Mouse (Mus musculus): ENCODE measurements around the gene Fancc. TPM values are rescaled to one million over a fixed set of nuclear protein-coding genes. Genes with fewer than 3 reads are reported as not detected.

Gene Fancc
- polyA plus RNA-seq, 1 experiment from 2014 or later, result 23.7 TPM

GRCm38 (mm10) chr13:63507001-63507556 is 10.0 kb upstream of the Fancc start:
- peaks cover 2% of the 10 kb centered on the region; the same call in 1 of the 2 replicates for H3K4me1 ChIP-seq (ENCODE audit: control insufficient read depth, insufficient read depth, low read length)
- no peak overlapping the region for H3K4me2 ChIP-seq
- H3K27me3 ChIP-seq (ENCODE audit: control insufficient read depth, insufficient read depth, low read length), result no peaks in the 10 kb centered on the region
- H3K27ac ChIP-seq (ENCODE audit: low read depth, low read length), result no peak overlapping the region
- H3K9me3 ChIP-seq (ENCODE audit: control insufficient read depth, low read length), result peaks cover 3% of the 10 kb centered on the region; the same call in 1 of the 2 replicates
- DNase-seq (ENCODE audit: low spot score, missing footprints) (no peak), ATAC-seq (ENCODE audit: low FRiP score) (no peak)
- peaks cover 35% of the 10 kb centered on the region for H3K36me3 ChIP-seq (ENCODE audit: control insufficient read depth, insufficient read depth, low read length)
- H3K9ac ChIP-seq (ENCODE audit: low read length), result no peak overlapping the region
- WGBS, result 90% methylated on average over 6 of the region's 6 CpGs
- no peak overlapping the region for H3K4me3 ChIP-seq (ENCODE audit: low read depth, low read length)

- H3K4me2 ChIP-seq, result no peak overlapping the region
- no peak overlapping the region for H3K9ac ChIP-seq (ENCODE audit: low read length)
- no peak overlapping the region for H3K4me3 ChIP-seq (ENCODE audit: low read depth, low read length)
- peaks cover 3% of the 10 kb centered on the region; the same call in 1 of the 2 replicates for H3K9me3 ChIP-seq (ENCODE audit: control insufficient read depth, low read length)
- DNase-seq (ENCODE audit: low spot score, missing footprints) (no peak), ATAC-seq (ENCODE audit: low FRiP score) (no peak)
- H3K27me3 ChIP-seq (ENCODE audit: control insufficient read depth, insufficient read depth, low read length), result no peaks in the 10 kb centered on the region
- no peaks in the 10 kb centered on the region for H3K4me1 ChIP-seq (ENCODE audit: control insufficient read depth, insufficient read depth, low read length)
- H3K27ac ChIP-seq (ENCODE audit: low read depth, low read length), result no peak overlapping the region
- peaks cover 28% of the 10 kb centered on the region for H3K36me3 ChIP-seq (ENCODE audit: control insufficient read depth, insufficient read depth, low read length)
- 80% methylated on average over 1 of the region's 1 CpGs for WGBS
Measured at GRCm38 (mm10) chr13:63506364-63506763, 9.3 kb upstream of the Fancc start.

GRCm38 (mm10) chr13:63502391-63502790 is 5.3 kb upstream of the Fancc start:
- Histone ChIP-seq H3K27ac (ENCODE audit: low read depth, low read length) (no peak overlapping the region), H3K9ac (ENCODE audit: low read length) (no peak overlapping the region), H3K36me3 (ENCODE audit: control insufficient read depth, insufficient read depth, low read length) (no peaks in the 10 kb centered on the region), H3K4me3 (ENCODE audit: low read depth, low read length) (no peak overlapping the region), H3K27me3 (ENCODE audit: control insufficient read depth, insufficient read depth, low read length) (no peaks in the 10 kb centered on the region), H3K9me3 (ENCODE audit: control insufficient read depth, low read length) (no peaks in the 10 kb centered on the region), H3K4me2 (no peak overlapping the region), H3K4me1 (ENCODE audit: control insufficient read depth, insufficient read depth, low read length) (no peaks in the 10 kb centered on the region)
- peak; percentile 61 for DNase-seq (ENCODE audit: low spot score, missing footprints)
- no peak for ATAC-seq (ENCODE audit: low FRiP score)
- 87% methylated on average over 2 of the region's 2 CpGs for WGBS

GRCm38 (mm10) chr13:63499489-63499888 is 2.4 kb upstream of the Fancc start:
- WGBS, result 87% methylated on average over 2 of the region's 2 CpGs
- Histone ChIP-seq H3K4me2 (no peak overlapping the region), H3K27me3 (ENCODE audit: control insufficient read depth, insufficient read depth, low read length) (no peaks in the 10 kb centered on the region), H3K27ac (ENCODE audit: low read depth, low read length) (no peak overlapping the region), H3K36me3 (ENCODE audit: control insufficient read depth, insufficient read depth, low read length) (no peaks in the 10 kb centered on the region), H3K4me3 (ENCODE audit: low read depth, low read length) (no peak overlapping the region), H3K4me1 (ENCODE audit: control insufficient read depth, insufficient read depth, low read length) (peaks cover 10% of the 10 kb centered on the region; the same call in 1 of the 2 replicates), H3K9ac (ENCODE audit: low read length) (no peak overlapping the region), H3K9me3 (ENCODE audit: control insufficient read depth, low read length) (no peaks in the 10 kb centered on the region)
- DNase-seq (ENCODE audit: low spot score, missing footprints) (peak; percentile 61), ATAC-seq (ENCODE audit: low FRiP score) (no peak)

GRCm38 (mm10) chr13:63487707-63488042 is 9.4 kb downstream of the Fancc start:
- no peaks in the 10 kb centered on the region for H3K36me3 ChIP-seq (ENCODE audit: control insufficient read depth, insufficient read depth, low read length)
- ATAC-seq (ENCODE audit: low FRiP score) (no peak), DNase-seq (ENCODE audit: low spot score, missing footprints) (peak; percentile 89)
- no peaks in the 10 kb centered on the region for H3K27me3 ChIP-seq (ENCODE audit: control insufficient read depth, insufficient read depth, low read length)
- H3K4me1 ChIP-seq (ENCODE audit: control insufficient read depth, insufficient read depth, low read length), result peaks cover 16% of the 10 kb centered on the region
- H3K27ac ChIP-seq (ENCODE audit: low read depth, low read length), result peak overlapping the region; percentile 64
- H3K9me3 ChIP-seq (ENCODE audit: control insufficient read depth, low read length), result no peaks in the 10 kb centered on the region
- H3K4me2 ChIP-seq, result no peak overlapping the region
- H3K4me3 ChIP-seq (ENCODE audit: low read depth, low read length), result no peak overlapping the region
- no peak overlapping the region for H3K9ac ChIP-seq (ENCODE audit: low read length)
- WGBS, result 36% methylated on average over 7 of the region's 7 CpGs

GRCm38 (mm10) chr13:63486791-63487706 is 10.0 kb downstream of the Fancc start:
- DNase-seq (ENCODE audit: low spot score, missing footprints) (peak; percentile 92), ATAC-seq (ENCODE audit: low FRiP score) (peak; percentile 91)
- H3K9me3 ChIP-seq (ENCODE audit: control insufficient read depth, low read length), result no peaks in the 10 kb centered on the region
- peak overlapping the region; percentile 64 for H3K27ac ChIP-seq (ENCODE audit: low read depth, low read length)
- H3K36me3 ChIP-seq (ENCODE audit: control insufficient read depth, insufficient read depth, low read length), result no peaks in the 10 kb centered on the region
- 7% methylated on average over 18 of the region's 18 CpGs for WGBS
- peak overlapping the region; percentile 24 for H3K4me2 ChIP-seq
- peak overlapping the region; percentile 6; the same call in 1 of the 2 replicates for H3K4me3 ChIP-seq (ENCODE audit: low read depth, low read length)
- peak overlapping the region; percentile 26; the same call in 1 of the 2 replicates for H3K9ac ChIP-seq (ENCODE audit: low read length)
- H3K4me1 ChIP-seq (ENCODE audit: control insufficient read depth, insufficient read depth, low read length), result peaks cover 16% of the 10 kb centered on the region
- no peaks in the 10 kb centered on the region for H3K27me3 ChIP-seq (ENCODE audit: control insufficient read depth, insufficient read depth, low read length)

DNA sequence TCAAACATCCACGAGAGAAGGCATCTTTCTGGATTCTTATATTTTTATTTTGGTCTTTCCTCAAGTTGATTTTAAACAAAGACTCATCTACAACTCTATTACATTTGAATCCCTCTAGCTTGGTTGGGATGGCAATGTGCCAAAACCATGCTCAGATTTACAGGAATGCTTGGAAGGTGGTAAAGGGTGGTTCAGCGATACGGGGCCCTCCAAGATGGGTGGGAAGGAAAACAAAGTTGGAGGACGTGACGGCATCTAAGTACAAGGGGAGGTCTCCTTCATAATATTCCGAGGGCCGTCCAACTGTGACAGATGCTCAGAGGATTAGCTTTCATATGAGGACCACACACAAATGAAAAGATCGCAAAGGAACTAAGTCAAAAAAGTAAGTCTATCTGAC is 21.7 kb downstream of the Fancc start:
- DNase-seq (ENCODE audit: low spot score, missing footprints) (no peak), ATAC-seq (ENCODE audit: low FRiP score) (no peak)
- no peak overlapping the region for H3K9ac ChIP-seq (ENCODE audit: low read length)
- H3K4me3 ChIP-seq (ENCODE audit: low read depth, low read length), result no peak overlapping the region
- WGBS, result 85% methylated on average over 8 of the region's 8 CpGs
- no peaks in the 10 kb centered on the region for H3K36me3 ChIP-seq (ENCODE audit: control insufficient read depth, insufficient read depth, low read length)
- no peaks in the 10 kb centered on the region for H3K27me3 ChIP-seq (ENCODE audit: control insufficient read depth, insufficient read depth, low read length)
- H3K9me3 ChIP-seq (ENCODE audit: control insufficient read depth, low read length), result no peaks in the 10 kb centered on the region
- H3K4me1 ChIP-seq (ENCODE audit: control insufficient read depth, insufficient read depth, low read length), result no peaks in the 10 kb centered on the region
- H3K27ac ChIP-seq (ENCODE audit: low read depth, low read length), result no peak overlapping the region
- H3K4me2 ChIP-seq, result no peak overlapping the region

DNA sequence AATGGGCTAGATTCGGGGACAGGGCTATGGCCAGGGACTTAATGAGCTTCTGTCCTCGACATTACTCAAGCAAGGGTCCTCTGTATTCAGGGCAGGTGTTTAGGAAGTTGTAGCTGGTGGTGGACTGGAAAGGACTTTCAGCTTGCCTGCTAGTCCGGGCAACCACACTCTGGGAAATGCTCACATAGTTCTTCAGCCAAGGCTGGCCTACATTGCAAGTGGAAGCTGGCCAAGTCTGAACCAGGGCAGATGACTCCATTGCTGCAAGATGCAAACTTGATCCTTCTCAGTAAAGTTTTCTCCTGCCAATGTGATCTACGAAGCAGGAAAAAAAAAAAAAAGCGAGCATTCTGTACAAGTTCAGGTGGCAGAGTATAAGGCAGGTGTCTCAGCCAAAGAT is 44.2 kb downstream of the Fancc start:
- Histone ChIP-seq H3K4me3 (ENCODE audit: low read depth, low read length) (no peak overlapping the region), H3K36me3 (ENCODE audit: control insufficient read depth, insufficient read depth, low read length) (no peaks in the 10 kb centered on the region), H3K27me3 (ENCODE audit: control insufficient read depth, insufficient read depth, low read length) (no peaks in the 10 kb centered on the region), H3K27ac (ENCODE audit: low read depth, low read length) (no peak overlapping the region), H3K4me2 (no peak overlapping the region), H3K4me1 (ENCODE audit: control insufficient read depth, insufficient read depth, low read length) (no peaks in the 10 kb centered on the region), H3K9ac (ENCODE audit: low read length) (no peak overlapping the region), H3K9me3 (ENCODE audit: control insufficient read depth, low read length) (no peaks in the 10 kb centered on the region)
- DNase-seq (ENCODE audit: low spot score, missing footprints), result no peak
- no peak for ATAC-seq (ENCODE audit: low FRiP score)
- WGBS, result 81% methylated on average over 5 of the region's 5 CpGs

DNA sequence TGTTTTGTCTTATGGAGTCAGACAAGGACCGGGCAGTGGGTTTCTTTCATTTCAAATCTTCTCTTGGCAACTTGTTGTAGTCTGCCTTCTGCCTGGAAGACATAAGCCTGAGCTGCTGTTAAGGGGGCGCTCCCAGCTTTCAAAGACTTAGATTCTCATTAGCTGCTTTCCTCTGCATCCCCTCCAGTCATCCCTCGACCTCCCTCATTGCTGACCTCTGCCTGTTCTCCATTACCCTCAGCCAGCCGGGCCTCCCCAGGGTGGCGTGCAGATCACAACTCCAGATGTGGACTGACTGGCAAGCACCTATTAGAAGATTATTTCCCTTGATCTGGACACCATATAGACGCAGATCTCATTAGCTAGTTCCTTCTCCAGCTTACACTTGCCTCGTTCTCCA is 45.9 kb downstream of the Fancc start:
- H3K27ac ChIP-seq (ENCODE audit: low read depth, low read length), result no peak overlapping the region
- no peak overlapping the region for H3K4me2 ChIP-seq
- H3K9me3 ChIP-seq (ENCODE audit: control insufficient read depth, low read length), result no peaks in the 10 kb centered on the region
- H3K9ac ChIP-seq (ENCODE audit: low read length), result no peak overlapping the region
- ATAC-seq (ENCODE audit: low FRiP score) (no peak), DNase-seq (ENCODE audit: low spot score, missing footprints) (no peak)
- 68% methylated on average over 7 of the region's 7 CpGs for WGBS
- H3K4me3 ChIP-seq (ENCODE audit: low read depth, low read length), result no peak overlapping the region
- H3K36me3 ChIP-seq (ENCODE audit: control insufficient read depth, insufficient read depth, low read length), result no peaks in the 10 kb centered on the region
- H3K4me1 ChIP-seq (ENCODE audit: control insufficient read depth, insufficient read depth, low read length), result no peaks in the 10 kb centered on the region
- no peaks in the 10 kb centered on the region for H3K27me3 ChIP-seq (ENCODE audit: control insufficient read depth, insufficient read depth, low read length)

Data from midbrain, embryonic 11.5 days (tissue).